Mouse (Mus musculus) hindbrain, embryonic 11.5 days (tissue): ENCODE data around the gene Gm9945. TPM values are rescaled to one million over a fixed set of nuclear protein-coding genes. Genes with fewer than 3 reads are reported as not detected.

Experiments used
- ATAC-seq: fragments of 200-750 bp; cut with Nextera tagmentation; 2 replicates; pipeline ENCODE4 v1.8.0; 2017; ENCODE audit warnings: mild to moderate bottlenecking, moderate TSS enrichment, moderate library complexity; ENCODE audit not compliant: low FRiP score
- DNase-seq: peaks from one replicate; pipeline ENCODE4 v3.0.0-alpha.2; 2015; ENCODE audit warnings: low spot score
- H3K27ac ChIP-seq: fragments of 300-500 bp; sonication (generic); 2 replicates; pipeline ENCODE4 v1.5.1; 2014; ENCODE audit warnings: mild to moderate bottlenecking, low read depth, low read length
- H3K27me3 ChIP-seq: fragments of 300-500 bp; sonication (generic); 2 replicates; pipeline ENCODE4 v1.6.1; 2014; ENCODE audit warnings: mild to moderate bottlenecking, low read length, moderate library complexity, mixed read lengths; ENCODE audit not compliant: control insufficient read depth, insufficient read depth
- H3K36me3 ChIP-seq: fragments of 300-500 bp; sonication (generic); 2 replicates; pipeline ENCODE4 v1.6.1; 2014; ENCODE audit warnings: mild to moderate bottlenecking, low read length, moderate library complexity, mixed read lengths; ENCODE audit not compliant: control insufficient read depth, insufficient read depth
- H3K4me1 ChIP-seq: fragments of 300-500 bp; sonication (generic); replicated peaks from 2 replicates; pipeline ENCODE4 v1.6.1; 2014; ENCODE audit warnings: low read length, mixed read lengths; ENCODE audit not compliant: control insufficient read depth, insufficient read depth
- H3K4me2 ChIP-seq: fragments of 300-500 bp; sonication (generic); replicated peaks from 2 replicates; pipeline ENCODE4 v1.6.1; 2014; ENCODE audit warnings: mild to moderate bottlenecking, low read depth, low read length
- H3K4me3 ChIP-seq: fragments of 300-500 bp; sonication (generic); 2 replicates; pipeline ENCODE4 v1.5.1; 2014; ENCODE audit warnings: low read depth, low read length
- H3K9ac ChIP-seq: fragments of 300-500 bp; sonication (generic); 2 replicates; pipeline ENCODE4 v1.6.1; 2014; ENCODE audit warnings: low read depth, low read length
- H3K9me3 ChIP-seq: fragments of 300-500 bp; sonication (generic); 2 replicates; pipeline ENCODE4 v1.6.1; 2016; ENCODE audit warnings: low read length; ENCODE audit not compliant: control insufficient read depth
- WGBS: fragments of 180-500 bp; shearing (Covaris S2); extraction: QIAGEN DNeasy Blood & Tissue Kit; methylation state at CpG from one replicate; pipeline ENCODE4 v1.1.7; 2014; 5-methylcytosine and 5-hydroxymethylcytosine counted together
- polyA plus RNA-seq: library from polyadenylated mRNA; unstranded; fragments of >200 nt; fragmentation: Nextera tagmentation; extraction: Ambion mirVana; gene quantifications from 2 replicates; pipeline ENCODE4 v1.2.1, GENCODE M21; 2014

Gene Gm9945
- polyA plus RNA-seq, 1 experiment from 2014 or later, result not detected

- Histone ChIP-seq H3K9ac (no peak overlapping the region), H3K4me2 (no peak overlapping the region), H3K4me1 (no peaks in the 10 kb centered on the region), H3K27ac (no peak overlapping the region), H3K9me3 (no peaks in the 10 kb centered on the region), H3K4me3 (no peak overlapping the region), H3K27me3 (no peaks in the 10 kb centered on the region), H3K36me3 (no peaks in the 10 kb centered on the region)
- no peak for ATAC-seq
- 43% methylated on average over 6 of the region's 6 CpGs for WGBS
- DNase-seq, result no peak
Measured at GRCm38 (mm10) chr11:53443861-53444260, 36.1 kb upstream of the Gm9945 start.

- H3K27me3 ChIP-seq, result no peaks in the 10 kb centered on the region
- H3K4me3 ChIP-seq, result no peak overlapping the region
- H3K9ac ChIP-seq, result no peak overlapping the region
- DNase-seq (no peak), ATAC-seq (no peak)
- 65% methylated on average over 13 of the region's 13 CpGs for WGBS
- no peak overlapping the region for H3K4me2 ChIP-seq
- H3K36me3 ChIP-seq, result no peaks in the 10 kb centered on the region
- no peaks in the 10 kb centered on the region for H3K9me3 ChIP-seq
- no peak overlapping the region for H3K27ac ChIP-seq
- no peaks in the 10 kb centered on the region for H3K4me1 ChIP-seq
Measured at GRCm38 (mm10) chr11:53445562-53445961, 34.4 kb upstream of the Gm9945 start.

- WGBS, result 89% methylated on average over 13 of the region's 13 CpGs
- H3K4me1 ChIP-seq, result no peaks in the 10 kb centered on the region
- ATAC-seq (no peak), DNase-seq (no peak)
- H3K9me3 ChIP-seq, result no peaks in the 10 kb centered on the region
- no peaks in the 10 kb centered on the region for H3K36me3 ChIP-seq
- no peaks in the 10 kb centered on the region for H3K27me3 ChIP-seq
- H3K4me2 ChIP-seq, result no peak overlapping the region
- no peak overlapping the region for H3K27ac ChIP-seq
- H3K9ac ChIP-seq, result no peak overlapping the region
- H3K4me3 ChIP-seq, result no peak overlapping the region
Measured at GRCm38 (mm10) chr11:53446183-53446582, 33.8 kb upstream of the Gm9945 start.

GRCm38 (mm10) chr11:53447996-53448395 lies 32.0 kb upstream of the Gm9945 start:
- H3K36me3 ChIP-seq, result no peaks in the 10 kb centered on the region
- DNase-seq (no peak), ATAC-seq (no peak)
- H3K4me1 ChIP-seq, result no peaks in the 10 kb centered on the region
- H3K9ac ChIP-seq, result no peak overlapping the region
- H3K27me3 ChIP-seq, result no peaks in the 10 kb centered on the region
- no peak overlapping the region for H3K4me2 ChIP-seq
- no peak overlapping the region for H3K4me3 ChIP-seq
- H3K27ac ChIP-seq, result no peak overlapping the region
- WGBS, result 89% methylated on average over 8 of the region's 8 CpGs
- H3K9me3 ChIP-seq, result no peaks in the 10 kb centered on the region

- Histone ChIP-seq H3K9ac (no peak overlapping the region), H3K4me2 (no peak overlapping the region), H3K27ac (no peak overlapping the region), H3K4me1 (no peaks in the 10 kb centered on the region), H3K36me3 (no peaks in the 10 kb centered on the region), H3K27me3 (no peaks in the 10 kb centered on the region), H3K9me3 (no peaks in the 10 kb centered on the region), H3K4me3 (no peak overlapping the region)
- ATAC-seq, result no peak
- 91% methylated on average over 1 of the region's 1 CpGs for WGBS
- no peak for DNase-seq
Measured at GRCm38 (mm10) chr11:53448529-53448928, 31.4 kb upstream of the Gm9945 start.

- Histone ChIP-seq H3K4me3 (no peak overlapping the region), H3K4me1 (no peaks in the 10 kb centered on the region), H3K27ac (no peak overlapping the region), H3K9me3 (no peaks in the 10 kb centered on the region), H3K4me2 (no peak overlapping the region), H3K36me3 (no peaks in the 10 kb centered on the region), H3K27me3 (no peaks in the 10 kb centered on the region), H3K9ac (no peak overlapping the region)
- ATAC-seq (no peak), DNase-seq (no peak)
- WGBS, result 63% methylated on average over 15 of the region's 15 CpGs
Measured at GRCm38 (mm10) chr11:53450070-53450705, 29.8 kb upstream of the Gm9945 start.

- H3K36me3 ChIP-seq, result no peaks in the 10 kb centered on the region
- WGBS, result 65% methylated on average over 2 of the region's 2 CpGs
- H3K4me1 ChIP-seq, result no peaks in the 10 kb centered on the region
- ATAC-seq (no peak), DNase-seq (no peak)
- H3K9ac ChIP-seq, result no peak overlapping the region
- H3K27ac ChIP-seq, result no peak overlapping the region
- no peak overlapping the region for H3K4me2 ChIP-seq
- no peak overlapping the region for H3K4me3 ChIP-seq
- H3K27me3 ChIP-seq, result peaks cover 2% of the 10 kb centered on the region; the same call in 1 of the 2 replicates
- H3K9me3 ChIP-seq, result no peaks in the 10 kb centered on the region
Measured at GRCm38 (mm10) chr11:53451361-53451760, 28.6 kb upstream of the Gm9945 start.

- H3K27me3 ChIP-seq, result peaks cover 10% of the 10 kb centered on the region
- no peaks in the 10 kb centered on the region for H3K36me3 ChIP-seq
- ATAC-seq (no peak), DNase-seq (no peak)
- no peak overlapping the region for H3K9ac ChIP-seq
- no peak overlapping the region for H3K27ac ChIP-seq
- H3K9me3 ChIP-seq, result no peaks in the 10 kb centered on the region
- no peak overlapping the region for H3K4me3 ChIP-seq
- 94% methylated on average over 9 of the region's 9 CpGs for WGBS
- H3K4me1 ChIP-seq, result no peaks in the 10 kb centered on the region
- no peak overlapping the region for H3K4me2 ChIP-seq
Measured at GRCm38 (mm10) chr11:53452396-53452795, 27.6 kb upstream of the Gm9945 start.

- Histone ChIP-seq H3K36me3 (no peaks in the 10 kb centered on the region), H3K9ac (no peak overlapping the region), H3K27ac (no peak overlapping the region), H3K4me3 (no peak overlapping the region), H3K9me3 (no peaks in the 10 kb centered on the region), H3K27me3 (peaks cover 16% of the 10 kb centered on the region), H3K4me1 (no peaks in the 10 kb centered on the region), H3K4me2 (no peak overlapping the region)
- ATAC-seq (no peak), DNase-seq (no peak)
- 93% methylated on average over 5 of the region's 5 CpGs for WGBS
Measured at GRCm38 (mm10) chr11:53453031-53453430, 26.9 kb upstream of the Gm9945 start.
